ENCODE assay signal across 16 mouse cellular contexts in genomic region chr13:29609441-29609840, GRCm38 (mm10).
DNase-seq lines count a peak whose midpoint lies in the region; ATAC-seq and TF ChIP-seq lines count a peak whose summit lies in the region.
"Had no signal": no experiment of that assay in that cellular context is flagged by ENCODE, and none has a peak within 500 bp of the region (broad histone marks: within the 10 kb centered on the region; RNA-seq: fewer than 3 reads in every experiment).

No protein-coding gene starts in this region.

- no peak for DNase-seq in hindbrain, embryonic 11.5 days (ENCODE audit: low spot score)
- peak; percentile 76 for DNase-seq in brain, embryonic 14.5 days (ENCODE audit: low read depth)
- DNase-seq in hindbrain, embryonic 14.5 days (ENCODE audit: low spot score) = no peak
- no peak for DNase-seq in layer of hippocampus, adult 18-20 months (ENCODE audit: low spot score in 2 of 2)
- DNase-seq in urinary bladder, adult 2 months (ENCODE audit: low spot score) = no peak
- DNase-seq: cerebellum, adult 9-11 months; gastrocnemius, postnatal 14 days; heart, adult 2 months; kidney, adult 9 months; kidney, postnatal 36 days; lung, postnatal 10 days; thymus, adult 2 months had no signal

- no peak for TF ChIP-seq POLR2A in brain, embryonic 14.5 days (IDR thresholded peaks at IDR 0.05; ENCODE audit: borderline replicate concordance, extremely low read depth, insufficient read depth, insufficient read length, poor library complexity, severe bottlenecking)

- H3K36me3 ChIP-seq in hindbrain, embryonic 11.5 days (ENCODE audit: control insufficient read depth, insufficient read depth, low read length) = no peaks in the 10 kb centered on the region
- H3K36me3 ChIP-seq in hindbrain, embryonic 16.5 days (ENCODE audit: control insufficient read depth, insufficient read depth, low read length) = no peaks in the 10 kb centered on the region
- H3K36me3 ChIP-seq in forebrain, embryonic 12.5 days (replicated peaks) = no peaks in the 10 kb centered on the region
- H3K36me3 ChIP-seq in hindbrain, embryonic 14.5 days (replicated peaks; ENCODE audit: control insufficient read depth, insufficient read depth) = no peaks in the 10 kb centered on the region
- H3K36me3 ChIP-seq: liver, embryonic 15.5 days had no signal

- ATAC-seq in hindbrain, embryonic 11.5 days (ENCODE audit: low FRiP score) = no peak
- no peak for ATAC-seq in hindbrain, embryonic 16.5 days
- ATAC-seq in forebrain, embryonic 12.5 days (ENCODE audit: low FRiP score) = no peak
- no peak for ATAC-seq in hindbrain, embryonic 14.5 days (ENCODE audit: low FRiP score)

- no peak overlapping the region for H3K4me2 ChIP-seq in hindbrain, embryonic 11.5 days (replicated peaks; ENCODE audit: low read depth, low read length)
- H3K4me2 ChIP-seq in hindbrain, embryonic 16.5 days (ENCODE audit: low read length) = no peak overlapping the region
- no peak overlapping the region for H3K4me2 ChIP-seq in forebrain, embryonic 12.5 days
- H3K4me2 ChIP-seq in hindbrain, embryonic 14.5 days (replicated peaks) = no peak overlapping the region
- H3K4me2 ChIP-seq: liver, embryonic 15.5 days had no signal

- no peak overlapping the region for H3K9ac ChIP-seq in hindbrain, embryonic 11.5 days (ENCODE audit: low read depth, low read length)
- no peak overlapping the region for H3K9ac ChIP-seq in hindbrain, embryonic 16.5 days (ENCODE audit: low read depth, low read length)
- H3K9ac ChIP-seq in forebrain, embryonic 12.5 days = no peak overlapping the region
- no peak overlapping the region for H3K9ac ChIP-seq in hindbrain, embryonic 14.5 days
- H3K9ac ChIP-seq: liver, embryonic 15.5 days had no signal

- peak overlapping the region; percentile 31 for H3K27ac ChIP-seq in hindbrain, embryonic 11.5 days (ENCODE audit: low read depth, low read length)
- H3K27ac ChIP-seq in hindbrain, embryonic 16.5 days (ENCODE audit: low read depth, low read length) = no peak overlapping the region
- H3K27ac ChIP-seq in forebrain, embryonic 12.5 days = peak overlapping the region; percentile 91
- peak overlapping the region; percentile 63 for H3K27ac ChIP-seq in hindbrain, embryonic 14.5 days
- H3K27ac ChIP-seq: liver, embryonic 15.5 days had no signal

- no peak for TF ChIP-seq CTCF in brain, embryonic 14.5 days (IDR thresholded peaks at IDR 0.05; ENCODE audit: borderline replicate concordance, extremely low read depth, insufficient read depth, insufficient read length)

- no peaks in the 10 kb centered on the region for H3K9me3 ChIP-seq in hindbrain, embryonic 11.5 days (ENCODE audit: control insufficient read depth, low read length)
- no peaks in the 10 kb centered on the region for H3K9me3 ChIP-seq in hindbrain, embryonic 16.5 days (ENCODE audit: control insufficient read depth, low read length)
- no peaks in the 10 kb centered on the region for H3K9me3 ChIP-seq in forebrain, embryonic 12.5 days
- H3K9me3 ChIP-seq in hindbrain, embryonic 14.5 days (ENCODE audit: control insufficient read depth, low read length) = no peaks in the 10 kb centered on the region
- H3K9me3 ChIP-seq: liver, embryonic 15.5 days had no signal

- no peaks in the 10 kb centered on the region for H3K4me1 ChIP-seq in hindbrain, embryonic 11.5 days (replicated peaks; ENCODE audit: control insufficient read depth, insufficient read depth, low read length)
- peaks cover 9% of the 10 kb centered on the region for H3K4me1 ChIP-seq in hindbrain, embryonic 16.5 days (ENCODE audit: control insufficient read depth, insufficient read depth, low read depth, low read length)
- peaks cover 47% of the 10 kb centered on the region for H3K4me1 ChIP-seq in forebrain, embryonic 12.5 days
- H3K4me1 ChIP-seq in hindbrain, embryonic 14.5 days (replicated peaks; ENCODE audit: control insufficient read depth, insufficient read depth, low read length) = peaks cover 29% of the 10 kb centered on the region

- WGBS in hindbrain, embryonic 11.5 days = 76% methylated on average over 5 of the region's 5 CpGs
- 48% methylated on average over 5 of the region's 5 CpGs for WGBS in hindbrain, embryonic 16.5 days
- WGBS in forebrain, embryonic 12.5 days = 51% methylated on average over 5 of the region's 5 CpGs
- WGBS in hindbrain, embryonic 14.5 days = 45% methylated on average over 5 of the region's 5 CpGs

- no peak overlapping the region for H3K4me3 ChIP-seq in hindbrain, embryonic 11.5 days (ENCODE audit: low read depth, low read length)
- no peak overlapping the region for H3K4me3 ChIP-seq in hindbrain, embryonic 16.5 days (ENCODE audit: low read length)
- no peak overlapping the region for H3K4me3 ChIP-seq in forebrain, embryonic 12.5 days (replicated peaks)
- no peak overlapping the region for H3K4me3 ChIP-seq in hindbrain, embryonic 14.5 days (replicated peaks; ENCODE audit: low read length)
- H3K4me3 ChIP-seq: heart, adult 2 months; liver, embryonic 15.5 days; myocyte had no signal

- H3K27me3 ChIP-seq in hindbrain, embryonic 11.5 days (ENCODE audit: control insufficient read depth, insufficient read depth, low read length) = no peaks in the 10 kb centered on the region
- H3K27me3 ChIP-seq in hindbrain, embryonic 16.5 days (replicated peaks; ENCODE audit: control insufficient read depth, insufficient read depth, low read length) = no peaks in the 10 kb centered on the region
- no peaks in the 10 kb centered on the region for H3K27me3 ChIP-seq in forebrain, embryonic 12.5 days
- H3K27me3 ChIP-seq in hindbrain, embryonic 14.5 days (ENCODE audit: control insufficient read depth, insufficient read depth, low read length) = no peaks in the 10 kb centered on the region
- H3K27me3 ChIP-seq: liver, embryonic 15.5 days had no signal
